Mouse (Mus musculus) CH12.LX (cell line): ENCODE measurements around the gene Atp2c2. TPM values are rescaled to one million over a fixed set of nuclear protein-coding genes. Genes with fewer than 3 reads are reported as not detected.

Experiments used
- DNase-seq: peaks from one replicate; pipeline ENCODE4 v3.0.0-alpha.2; 2013; ENCODE audit errors: extremely low read depth
- H3K27ac ChIP-seq: 2 replicates; pipeline ENCODE4 v1.5.1; 2012; ENCODE audit warnings: low read depth, mild to moderate bottlenecking, control low read depth, moderate library complexity; ENCODE audit not compliant: insufficient read depth
- H3K27me3 ChIP-seq: replicated peaks from 2 replicates; pipeline ENCODE3; 2012; ENCODE audit warnings: inconsistent platforms
- H3K36me3 ChIP-seq, 2 experiments: replicated peaks in 1 of 2; 2 replicates each; pipeline versions ENCODE3 to v1.6.1; 2012; ENCODE audit warnings: inconsistent platforms in 1 of 2, low read length in 1 of 2, mild to moderate bottlenecking in 1 of 2, mixed read lengths in 1 of 2, moderate library complexity in 1 of 2; ENCODE audit not compliant: control insufficient read depth in 1 of 2, insufficient read depth in 1 of 2
- H3K4me1 ChIP-seq, 2 experiments: 2 replicates each; pipeline ENCODE4 v1.6.1; 2012; ENCODE audit warnings: inconsistent platforms in 1 of 2, moderate library complexity in 1 of 2; ENCODE audit not compliant: insufficient read depth in 2 of 2, control insufficient read depth in 1 of 2
- H3K4me2 ChIP-seq: 2 replicates; pipeline ENCODE4 v1.6.1; 2012; ENCODE audit warnings: low read depth, mild to moderate bottlenecking, control low read depth; ENCODE audit not compliant: poor library complexity, insufficient read depth, severe bottlenecking
- H3K4me3 ChIP-seq, 3 experiments: fragments of 150-350 bp in 1 of 3; sonication (generic) in 1 of 3; replicated peaks in 1 of 3; 2 replicates each; pipeline versions ENCODE3 to v1.5.1; 2011 to 2012; ENCODE audit warnings: low read depth in 2 of 3, low read length in 2 of 3, mild to moderate bottlenecking in 2 of 3, moderate library complexity in 2 of 3, control low read depth in 1 of 3, improper control_type of control experiment in 1 of 3, inconsistent platforms in 1 of 3, mixed read lengths in 1 of 3; ENCODE audit not compliant: poor library complexity in 1 of 3
- H3K79me2 ChIP-seq: replicated peaks from 2 replicates; pipeline ENCODE4 v1.6.1; 2012; ENCODE audit warnings: mild to moderate bottlenecking, moderate library complexity; ENCODE audit not compliant: control insufficient read depth, poor library complexity, insufficient read depth, severe bottlenecking; ENCODE audit errors: extremely low read depth
- H3K9ac ChIP-seq: 2 replicates; pipeline ENCODE4 v1.6.1; 2012; ENCODE audit warnings: low read depth, mild to moderate bottlenecking, control low read depth, moderate library complexity; ENCODE audit not compliant: insufficient read depth
- H3K9me3 ChIP-seq: replicated peaks from 2 replicates; pipeline ENCODE3; 2012; ENCODE audit warnings: low read length, inconsistent platforms, mixed read lengths
- CTCF ChIP-seq, 2 experiments: IDR thresholded peaks in 1 of 2; conservative IDR thresholded peaks in 1 of 2; 2 replicates each; pipeline ENCODE4 v1.5.1; 2011 to 2012; ENCODE audit warnings: low read depth in 2 of 2, low read length in 2 of 2, improper control_type of control experiment in 1 of 2, inconsistent platforms in 1 of 2, mild to moderate bottlenecking in 1 of 2, moderate library complexity in 1 of 2
- EP300 ChIP-seq: IDR thresholded peaks from 2 replicates; pipeline ENCODE4 v1.6.1; 2011; ENCODE audit warnings: low read length, improper control_type of control experiment
- GABPA ChIP-seq: IDR thresholded peaks from 2 replicates; pipeline ENCODE4 v1.6.1; 2012; ENCODE audit warnings: low read depth, low read length, improper control_type of control experiment, inconsistent platforms; ENCODE audit not compliant: insufficient replicate concordance
- IRF4 ChIP-seq: IDR thresholded peaks from 2 replicates; pipeline ENCODE4 v1.6.1; 2014; ENCODE audit warnings: low read depth, mild to moderate bottlenecking, inconsistent platforms, low read length, improper control_type of control experiment
- JUN ChIP-seq: IDR thresholded peaks from 2 replicates; pipeline ENCODE4 v1.6.1; 2011; ENCODE audit warnings: low read depth, mild to moderate bottlenecking, low read length, improper control_type of control experiment, moderate library complexity; ENCODE audit not compliant: insufficient read depth
- KAT2A ChIP-seq: IDR thresholded peaks from 2 replicates; pipeline ENCODE4 v1.6.1; 2012; ENCODE audit warnings: low read length, improper control_type of control experiment, inconsistent platforms; ENCODE audit not compliant: insufficient replicate concordance
- MAFK ChIP-seq: IDR thresholded peaks from 2 replicates; pipeline ENCODE4 v1.6.1; 2011; ENCODE audit warnings: low read length, improper control_type of control experiment; ENCODE audit not compliant: insufficient replicate concordance
- MAZ ChIP-seq: IDR thresholded peaks from 2 replicates; pipeline ENCODE4 v1.6.1; 2012; ENCODE audit warnings: low read depth, mild to moderate bottlenecking, inconsistent platforms, low read length, improper control_type of control experiment, moderate library complexity
- MXI1 ChIP-seq: IDR thresholded peaks from 2 replicates; pipeline ENCODE4 v1.6.1; 2011; ENCODE audit warnings: mild to moderate bottlenecking, low read depth, low read length, improper control_type of control experiment
- MYC ChIP-seq: IDR thresholded peaks from 2 replicates; pipeline ENCODE4 v1.6.1; 2011; ENCODE audit warnings: low read depth, mild to moderate bottlenecking, improper control_type of control experiment, low read length
- NRF1 ChIP-seq: IDR thresholded peaks from 2 replicates; pipeline ENCODE4 v1.6.1; 2014; ENCODE audit warnings: low read depth, mild to moderate bottlenecking, inconsistent platforms, low read length, improper control_type of control experiment, moderate library complexity
- POLR2A ChIP-seq: IDR thresholded peaks from 2 replicates; pipeline ENCODE4 v1.6.1; 2011; ENCODE audit warnings: low read depth, mild to moderate bottlenecking, improper control_type of control experiment, low read length
- POLR2AphosphoS2 ChIP-seq: IDR thresholded peaks from 2 replicates; pipeline ENCODE4 v1.6.1; 2011; ENCODE audit warnings: low read depth, low read length, improper control_type of control experiment
- RCOR1 ChIP-seq: conservative IDR thresholded peaks from 2 replicates; pipeline ENCODE4 v1.6.1; 2012; ENCODE audit warnings: low read depth, mild to moderate bottlenecking, inconsistent platforms, low read length, improper control_type of control experiment
- TBP ChIP-seq: conservative IDR thresholded peaks from 2 replicates; pipeline ENCODE4 v1.6.1; 2011; ENCODE audit warnings: low read depth, low read length, improper control_type of control experiment
- TCF12 ChIP-seq: IDR thresholded peaks from 2 replicates; pipeline ENCODE4 v1.6.1; 2014; ENCODE audit warnings: low read depth, mild to moderate bottlenecking, inconsistent platforms, low read length, improper control_type of control experiment
- UBTF ChIP-seq: IDR thresholded peaks from 2 replicates; pipeline ENCODE4 v1.6.1; 2012; ENCODE audit warnings: low read depth, mild to moderate bottlenecking, inconsistent platforms, low read length, improper control_type of control experiment, moderate library complexity
- USF1 ChIP-seq: IDR thresholded peaks from 2 replicates; pipeline ENCODE4 v1.6.1; 2014; ENCODE audit warnings: low read depth, mild to moderate bottlenecking, inconsistent platforms, low read length, improper control_type of control experiment
- ZC3H11A ChIP-seq: IDR thresholded peaks from 2 replicates; pipeline ENCODE4 v1.6.1; 2012; ENCODE audit warnings: low read depth, mild to moderate bottlenecking, inconsistent platforms, low read length, improper control_type of control experiment
- ZNF384 ChIP-seq: IDR thresholded peaks from 2 replicates; pipeline ENCODE4 v1.6.1; 2012; ENCODE audit warnings: low read depth, low read length, improper control_type of control experiment, inconsistent platforms
- dilution Hi-C: fragments of 300-500 bp; cut with MboI; formaldehyde crosslinking; loops from 2 replicates; pipeline ENCODE4 v1.14.3; 2020; ENCODE audit warnings: low sequenced_read_pairs; ENCODE audit not compliant: extremely low pct_unique_long_range_greater_than_20kb, extremely low pct_ligation_motif_present
- in situ Hi-C: fragments of 300-500 bp; cut with MboI; formaldehyde crosslinking; loops from 3 replicates; pipeline ENCODE4 v1.14.3; 2019; ENCODE audit warnings: low sequenced_read_pairs, low pct_ligation_motif_present, low pct_unique_long_range_greater_than_20kb, mixed read lengths
- polyA plus RNA-seq: library from polyadenylated mRNA; unstranded; fragments of >175 nt; gene quantifications from 2 replicates; pipeline ENCODE4 v1.2.1, GENCODE M21; 2012; ENCODE audit warnings: low read depth; ENCODE audit not compliant: insufficient read length
- total RNA-seq, 2 experiments: library from RNA; depleted of rRNA; stranded (reverse); fragments of 300-350 nt in 1 of 2; fragments of >200 nt in 1 of 2; gene quantifications; 2 replicates each; pipeline ENCODE4 v1.2.3; 2012 to 2014

Atp2c2 gene
- total and polyA plus RNA-seq, 3 experiments = not detected

DNA sequence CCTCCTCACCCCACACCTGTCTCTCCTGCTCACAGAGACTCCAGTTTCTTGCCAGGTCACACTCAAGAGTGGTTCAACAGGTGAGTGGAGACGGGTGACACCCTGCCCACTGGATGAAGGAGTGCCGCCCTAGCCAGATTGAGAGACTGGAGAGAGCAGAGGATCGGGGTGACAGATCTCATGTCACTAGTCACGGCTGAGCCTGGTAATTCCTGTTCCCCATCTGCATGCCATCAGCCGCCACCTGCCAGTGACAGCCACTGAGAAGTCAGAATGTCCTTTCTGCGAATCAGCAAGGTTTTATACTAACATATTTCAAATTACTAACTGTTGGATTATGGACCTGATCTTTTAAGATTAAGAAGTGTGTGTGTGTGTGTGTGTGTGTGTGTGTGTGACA, 9.2 kb upstream of the Atp2c2 start:
- Histone ChIP-seq H3K4me1 (no peaks in the 10 kb centered on the region; a peak in 2 of 4 replicates), H3K4me2 (no peak overlapping the region), H3K9ac (no peak overlapping the region), H3K27ac (no peak overlapping the region), H3K9me3 (no peaks in the 10 kb centered on the region), H3K36me3 (no peaks in the 10 kb centered on the region), H3K4me3 (no peak overlapping the region), H3K27me3 (peaks cover 75% of the 10 kb centered on the region), H3K79me2 (no peaks in the 10 kb centered on the region)
- DNase-seq = no peak
- dilution Hi-C loops (no loop called here), in situ Hi-C loops (no loop called here)
- no peak for TF ChIP-seq MAFK
- no peak for TF ChIP-seq ZNF384
- no peak for TF ChIP-seq NRF1
- no peak for TF ChIP-seq MAZ
- TF ChIP-seq RCOR1 = no peak
- no peak for TF ChIP-seq IRF4
- no peak for TF ChIP-seq POLR2AphosphoS2
- TF ChIP-seq JUN = no peak
- no peak for TF ChIP-seq CTCF (conservative IDR thresholded peaks at IDR 0.05 in 1 of 2, IDR thresholded peaks at IDR 0.05 in 1 of 2; ENCODE audit: low read depth in 2 of 2, low read length in 2 of 2)
- TF ChIP-seq TCF12 = no peak
- no peak for TF ChIP-seq MXI1
- no peak for TF ChIP-seq USF1
- no peak for TF ChIP-seq GABPA
- TF ChIP-seq ZC3H11A = no peak
- TF ChIP-seq EP300 = no peak
- no peak for TF ChIP-seq KAT2A
- no peak for TF ChIP-seq TBP

DNA sequence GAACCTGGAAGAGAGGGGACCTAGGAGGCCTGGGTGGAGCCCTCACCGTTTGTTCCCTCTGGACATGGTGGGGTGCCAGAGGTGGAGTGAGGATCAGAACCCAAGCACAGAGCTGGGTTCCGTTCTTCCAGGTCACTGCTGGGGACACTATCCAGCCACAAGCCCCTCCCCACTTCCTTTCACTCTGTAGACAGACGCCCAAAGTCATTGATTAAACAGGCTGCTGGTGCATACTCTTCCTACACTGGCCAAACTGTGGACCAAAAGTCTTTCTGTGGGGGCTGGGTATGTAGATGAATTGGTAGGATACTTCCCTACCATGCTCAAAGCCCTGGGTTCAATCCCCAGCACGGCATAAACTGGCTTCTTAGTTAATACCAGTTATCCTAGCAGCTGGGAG, 7.8 kb upstream of the Atp2c2 start:
- Histone ChIP-seq H3K4me3 (no peak overlapping the region), H3K4me2 (no peak overlapping the region), H3K27me3 (peaks cover 73% of the 10 kb centered on the region), H3K9ac (no peak overlapping the region), H3K9me3 (no peaks in the 10 kb centered on the region), H3K36me3 (no peaks in the 10 kb centered on the region), H3K79me2 (no peaks in the 10 kb centered on the region), H3K4me1 (no peaks in the 10 kb centered on the region; a peak in 1 of 4 replicates), H3K27ac (no peak overlapping the region)
- DNase-seq = no peak
- in situ Hi-C loops (no loop called here), dilution Hi-C loops (no loop called here)
- TF ChIP-seq POLR2A = no peak
- TF ChIP-seq MXI1 = no peak
- TF ChIP-seq UBTF = no peak
- no peak for TF ChIP-seq MYC
